Mouse (Mus musculus): ENCODE results near the gene 1700037H04Rik. TPM values are rescaled to one million over a fixed set of nuclear protein-coding genes. Genes with fewer than 3 reads are reported as not detected.
A peak's percentile ranks its signal among the peaks of the same experiment; 100 is the strongest.

The 1700037H04Rik gene
- total and polyA plus RNA-seq, 3 experiments = 45.5 to 72.6 TPM; not detected in 1

GRCm38 (mm10) chr2:131175286-131175944, 15.5 kb upstream of the 1700037H04Rik start:
- no peak overlapping the region for H3K4me3 ChIP-seq (ENCODE audit: control insufficient read depth in 1 of 2, insufficient read depth in 1 of 2, low read depth in 2 of 2, low read length in 2 of 2)
- H3K36me3 ChIP-seq (ENCODE audit: control insufficient read depth in 1 of 2, insufficient read depth in 2 of 2, low read length in 2 of 2) = peaks cover 0 to 12% of the 10 kb centered on the region in 2 experiments; a peak in 2 of 4 replicates
- DNase-seq (ENCODE audit: low read depth, low spot score) = no peak
- H3K9me3 ChIP-seq (replicated peaks; ENCODE audit: insufficient read depth, low read length) = no peaks in the 10 kb centered on the region
- H3K27me3 ChIP-seq (ENCODE audit: control insufficient read depth in 1 of 2, insufficient read depth in 2 of 2, low read length in 2 of 2) = no peaks in the 10 kb centered on the region
- H3K9ac ChIP-seq (ENCODE audit: control insufficient read depth, low read depth, low read length, poor library complexity, severe bottlenecking) = no peak overlapping the region
- TF ChIP-seq E2F4 (IDR thresholded peaks at IDR 0.05; ENCODE audit: borderline replicate concordance, low read depth, low read length) (no peak), MAFK (IDR thresholded peaks at IDR 0.05; ENCODE audit: borderline replicate concordance, low read depth, low read length) (no peak), POLR2AphosphoS2 (IDR thresholded peaks at IDR 0.05; ENCODE audit: low read length) (0 out of 2 replicates have a peak, but pooled peaks have one; percentile 12)
- no peak overlapping the region for H3K27ac ChIP-seq (ENCODE audit: control insufficient read depth, low read depth, low read length)
- peaks cover 16% of the 10 kb centered on the region for H3K79me2 ChIP-seq (ENCODE audit: control insufficient read depth, insufficient read depth, low read length, poor library complexity)
- H3K4me1 ChIP-seq (ENCODE audit: control insufficient read depth in 1 of 2, insufficient read depth in 2 of 2, low read length in 2 of 2) = peaks cover 3 to 49% of the 10 kb centered on the region in 2 experiments; a peak in 3 of 4 replicates

GRCm38 (mm10) chr2:131174700-131175099, 14.8 kb upstream of the 1700037H04Rik start:
- Histone ChIP-seq H3K79me2 (ENCODE audit: control insufficient read depth, insufficient read depth, low read length, poor library complexity) (peaks cover 16% of the 10 kb centered on the region), H3K36me3 (ENCODE audit: control insufficient read depth in 1 of 2, insufficient read depth in 2 of 2, low read length in 2 of 2) (peaks cover 0 to 12% of the 10 kb centered on the region in 2 experiments; a peak in 2 of 4 replicates), H3K9me3 (replicated peaks; ENCODE audit: insufficient read depth, low read length) (no peaks in the 10 kb centered on the region), H3K9ac (ENCODE audit: control insufficient read depth, low read depth, low read length, poor library complexity, severe bottlenecking) (no peak overlapping the region), H3K4me1 (ENCODE audit: control insufficient read depth in 1 of 2, insufficient read depth in 2 of 2, low read length in 2 of 2) (peaks cover 3 to 49% of the 10 kb centered on the region in 2 experiments; a peak in 3 of 4 replicates), H3K27me3 (ENCODE audit: control insufficient read depth in 1 of 2, insufficient read depth in 2 of 2, low read length in 2 of 2) (no peaks in the 10 kb centered on the region), H3K4me3 (ENCODE audit: control insufficient read depth in 1 of 2, insufficient read depth in 1 of 2, low read depth in 2 of 2, low read length in 2 of 2) (peak overlapping the region; percentile 10 to 51; a peak in 3 of 4 replicates), H3K27ac (ENCODE audit: control insufficient read depth, low read depth, low read length) (no peak overlapping the region)
- DNase-seq (ENCODE audit: low read depth, low spot score) = peak; percentile 88
- TF ChIP-seq USF1 (IDR thresholded peaks at IDR 0.05; ENCODE audit: low read depth, low read length) (no peak), NRF1 (IDR thresholded peaks at IDR 0.05; ENCODE audit: insufficient read depth, low read depth, low read length, poor library complexity, severe bottlenecking) (0 out of 2 replicates have a peak, but pooled peaks have one; percentile 27), MXI1 (IDR thresholded peaks at IDR 0.05; ENCODE audit: low read depth, low read length) (peak; percentile 89), POLR2A (IDR thresholded peaks at IDR 0.05; ENCODE audit: control insufficient read depth in 1 of 2, insufficient read depth in 1 of 2, low read depth in 1 of 2, low read length in 2 of 2, poor library complexity in 1 of 2) (peak in 1 of 2 experiments; percentile 47; a peak in 1 of 4 replicates), SIN3A (IDR thresholded peaks at IDR 0.05; ENCODE audit: low read length) (peak; percentile 99), HCFC1 (IDR thresholded peaks at IDR 0.05; ENCODE audit: low read depth, low read length) (peak; percentile 99), JUND (IDR thresholded peaks at IDR 0.05; ENCODE audit: low read depth, low read length) (no peak), ELF1 (IDR thresholded peaks at IDR 0.05; ENCODE audit: low read depth, low read length) (peak; percentile 82), CTCF (IDR thresholded peaks at IDR 0.05 in 2 of 3, conservative IDR thresholded peaks at IDR 0.05 in 1 of 3; ENCODE audit: control insufficient read depth in 1 of 3, insufficient read depth in 1 of 3, low read depth in 2 of 3, low read length in 3 of 3, poor library complexity in 1 of 3, severe bottlenecking in 1 of 3) (no peak), TAL1 (IDR thresholded peaks at IDR 0.05; ENCODE audit: low read length) (peak; percentile 27; the same call in 1 of the 2 replicates), POLR2AphosphoS2 (IDR thresholded peaks at IDR 0.05; ENCODE audit: low read length) (0 out of 2 replicates have a peak, but pooled peaks have one; percentile 43), BHLHE40 (IDR thresholded peaks at IDR 0.05; ENCODE audit: borderline replicate concordance, low read depth, low read length) (peak; percentile 10; the same call in 1 of the 2 replicates), KAT2A (conservative IDR thresholded peaks at IDR 0.05; ENCODE audit: low read depth, low read length) (peak; percentile 93), ZMIZ1 (IDR thresholded peaks at IDR 0.05; ENCODE audit: low read depth, low read length) (no peak), USF2 (IDR thresholded peaks at IDR 0.05; ENCODE audit: borderline replicate concordance in 1 of 2, insufficient read depth in 1 of 2, low read depth in 1 of 2, low read length in 2 of 2) (no peak)
